Mouse (Mus musculus) megakaryocyte, embryonic 14.5 days (primary cell): Measurements from ENCODE around the gene Spib.

ENCODE experiments used
- FLI1 ChIP-seq: IDR thresholded peaks from 2 replicates; pipeline ENCODE4 v1.6.1; 2012; ENCODE audit warnings: low read length, inconsistent platforms, mixed read lengths
- GATA1 ChIP-seq: IDR thresholded peaks from 3 replicates; pipeline ENCODE4 v1.6.1; 2012; ENCODE audit warnings: mixed read lengths, low read length, inconsistent platforms, borderline replicate concordance

DNA sequence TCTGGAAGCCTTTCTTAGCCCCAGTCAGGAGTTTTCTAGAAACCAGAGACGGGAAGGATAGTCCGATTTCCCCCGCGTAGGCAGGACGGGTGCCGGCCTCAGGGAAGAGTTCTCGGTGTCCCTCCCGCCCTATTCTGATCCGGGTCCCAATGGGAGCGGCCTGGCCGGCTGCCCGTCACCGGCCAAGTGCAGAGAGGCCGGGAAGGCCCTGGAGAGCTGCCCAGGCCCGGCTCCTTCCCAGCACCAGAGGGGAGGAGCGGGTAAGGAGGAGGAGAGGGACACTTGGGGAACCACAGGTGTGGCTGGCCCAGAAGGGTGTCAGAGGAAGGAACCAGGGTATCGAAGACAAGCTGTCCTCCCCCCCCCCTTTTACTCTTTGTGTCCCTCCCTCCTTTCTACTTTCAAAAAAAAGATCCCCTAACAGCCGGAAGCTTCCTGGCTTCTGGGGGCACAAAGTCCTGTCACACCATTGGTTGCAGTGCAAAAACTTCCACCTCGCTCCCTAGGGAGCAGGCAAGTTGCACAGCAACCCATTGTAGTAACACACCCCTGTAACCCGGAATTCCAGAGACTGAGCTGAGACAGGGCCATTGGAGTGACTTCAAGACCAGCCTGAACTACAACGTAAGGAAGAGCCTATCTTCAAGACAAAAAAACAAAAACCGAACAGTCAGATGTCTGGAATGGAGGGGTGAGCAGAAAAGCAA, 6.6 kb downstream of the Spib start:
- TF ChIP-seq GATA1 (no peak), FLI1 (no peak)
